Mouse (Mus musculus): ENCODE measurements around the gene Rere.
"Not testable (repeated sequence)": the region's sequence is repeated elsewhere in the genome, so short reads cannot be mapped to it uniquely, and the experiment has no call there.

The Rere gene

DNA sequence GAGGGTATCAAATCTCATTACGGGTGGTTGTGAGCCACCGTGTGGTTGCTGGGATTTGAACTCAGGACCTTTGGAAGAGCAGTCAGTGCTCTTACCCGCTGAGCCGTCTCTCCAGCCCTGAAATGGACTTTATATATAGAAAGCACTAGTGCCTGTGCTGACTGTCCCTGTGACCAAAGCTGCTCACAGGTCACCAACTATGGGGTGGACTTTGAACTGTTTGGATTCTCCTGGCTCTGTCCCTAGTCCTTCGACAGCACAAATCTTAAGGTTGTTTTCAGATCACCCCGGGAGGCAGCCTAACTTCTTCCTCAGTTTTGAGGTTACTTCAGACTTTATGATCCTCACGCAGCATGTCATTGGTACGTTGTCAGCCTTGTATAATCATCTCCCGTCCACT, 267.9 kb downstream of the Rere start:
- in situ Hi-C loops (cut with MboI), result no loop called here

DNA sequence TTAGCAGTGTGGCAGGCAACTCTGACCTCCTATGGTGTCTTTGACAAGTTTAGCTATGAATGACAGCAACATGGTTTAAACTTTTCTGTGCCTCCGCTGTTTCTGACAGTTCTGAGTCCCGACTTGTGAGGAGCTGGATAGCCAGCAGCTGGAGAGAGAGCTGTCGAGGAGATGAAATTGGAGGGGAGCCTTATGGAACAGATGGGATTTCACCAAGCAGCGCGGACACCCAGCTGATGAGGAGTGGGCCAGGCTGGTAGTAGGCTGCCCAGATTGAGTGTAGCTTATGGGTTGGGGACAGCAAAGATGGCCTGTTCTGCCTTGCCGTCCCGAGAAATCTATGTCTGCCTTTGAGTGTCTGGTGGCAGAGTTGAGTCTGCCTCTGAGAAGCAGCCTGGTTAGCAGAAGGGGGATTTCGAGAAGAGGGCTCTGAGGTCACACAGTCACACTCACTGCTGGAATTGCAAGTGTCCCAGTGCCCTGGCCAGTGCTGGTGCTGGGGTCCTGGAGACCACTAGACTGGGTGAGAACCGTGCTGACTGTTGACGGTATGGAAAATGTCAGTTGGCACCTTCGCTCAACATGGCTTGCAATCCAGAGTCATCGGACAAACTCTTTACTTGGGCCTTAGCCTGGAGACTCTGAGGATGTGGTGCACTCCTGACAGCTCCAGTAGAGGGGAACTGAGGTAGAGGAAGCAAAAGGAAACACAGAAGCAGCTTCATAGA, 268.7 kb downstream of the Rere start:
- in situ Hi-C loops (cut with MboI), result no loop called here

DNA sequence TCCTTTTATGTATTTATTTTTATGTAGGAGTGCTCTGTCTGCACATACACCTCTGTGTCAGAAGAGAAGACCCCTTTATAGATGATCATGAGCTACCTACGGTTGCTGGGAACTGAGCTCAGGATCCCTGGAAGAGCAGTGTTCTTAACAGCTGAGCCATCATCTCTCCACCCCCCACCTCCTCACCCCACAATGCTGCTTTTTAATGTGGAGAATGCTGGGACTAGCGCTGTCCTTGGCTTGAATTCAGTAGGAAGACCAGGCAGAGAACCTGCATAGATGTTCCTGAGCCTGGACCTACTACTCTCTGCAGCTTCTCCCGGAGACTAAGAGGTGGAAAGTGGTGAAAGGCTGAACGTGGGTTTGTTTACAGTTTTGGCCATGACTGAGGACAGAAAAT, 269.9 kb downstream of the Rere start:
- in situ Hi-C loops (cut with MboI), result no loop called here

DNA sequence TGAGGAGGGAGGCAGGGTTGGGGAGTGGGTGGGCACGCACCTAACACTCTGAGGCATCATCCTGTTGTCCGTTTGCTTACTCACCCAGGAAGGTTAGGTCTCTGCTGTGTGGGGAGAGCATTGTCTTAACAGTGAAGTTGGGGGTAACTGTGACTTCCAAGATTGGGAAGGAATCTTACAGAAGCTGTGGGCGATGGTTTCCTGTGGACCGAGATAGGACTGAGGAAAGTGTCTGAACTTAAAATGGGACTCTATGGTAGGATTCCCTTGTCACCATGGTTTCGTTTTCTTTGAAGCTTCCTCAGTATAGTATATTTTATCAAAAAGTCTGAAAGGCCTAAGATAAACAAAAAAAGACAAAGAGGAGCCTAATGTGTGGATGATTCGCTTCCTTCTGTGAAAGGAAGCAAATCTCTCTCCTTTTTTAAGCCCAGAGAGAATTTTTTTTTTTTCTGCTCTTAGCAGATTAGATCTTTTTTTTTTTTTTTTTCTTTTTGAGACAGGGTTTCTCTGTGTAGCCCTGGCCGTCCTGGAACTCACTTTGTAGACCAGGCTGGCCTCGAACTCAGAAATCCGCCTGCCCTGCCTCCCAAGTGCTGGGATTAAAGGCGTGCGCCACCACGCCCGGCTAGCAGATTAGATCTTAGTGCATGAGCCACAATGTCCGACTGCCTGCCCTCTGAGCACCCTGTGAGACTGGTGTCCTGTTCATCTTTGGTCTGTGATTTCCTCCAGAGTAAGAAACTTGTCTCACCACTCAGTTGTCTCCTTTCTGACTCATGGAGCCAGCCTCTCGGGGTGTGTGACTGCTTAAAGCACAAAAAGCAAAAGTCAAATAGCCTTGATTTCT, 271.5 kb downstream of the Rere start:
- in situ Hi-C loops (cut with MboI), result no loop called here

DNA sequence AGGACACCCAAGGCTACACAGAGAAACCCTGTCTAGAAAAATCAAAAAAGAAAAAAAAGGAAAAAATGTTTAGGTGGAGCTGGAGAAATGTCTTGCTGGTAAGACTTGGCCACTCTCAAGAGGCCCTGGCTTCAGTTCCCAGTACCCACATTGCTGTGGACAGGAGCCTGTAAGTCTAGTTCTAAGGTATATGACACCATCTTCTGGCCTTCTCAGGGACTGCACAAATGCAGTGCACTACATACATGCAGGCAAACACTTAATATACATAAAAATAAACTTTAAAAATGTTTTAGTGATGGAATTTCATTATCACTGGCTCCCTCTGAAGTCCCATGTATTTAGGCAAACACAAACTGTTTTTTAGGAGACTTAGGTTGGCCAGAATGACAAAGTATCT, 274.3 kb downstream of the Rere start:
- in situ Hi-C loops (cut with MboI), result no loop called here

DNA sequence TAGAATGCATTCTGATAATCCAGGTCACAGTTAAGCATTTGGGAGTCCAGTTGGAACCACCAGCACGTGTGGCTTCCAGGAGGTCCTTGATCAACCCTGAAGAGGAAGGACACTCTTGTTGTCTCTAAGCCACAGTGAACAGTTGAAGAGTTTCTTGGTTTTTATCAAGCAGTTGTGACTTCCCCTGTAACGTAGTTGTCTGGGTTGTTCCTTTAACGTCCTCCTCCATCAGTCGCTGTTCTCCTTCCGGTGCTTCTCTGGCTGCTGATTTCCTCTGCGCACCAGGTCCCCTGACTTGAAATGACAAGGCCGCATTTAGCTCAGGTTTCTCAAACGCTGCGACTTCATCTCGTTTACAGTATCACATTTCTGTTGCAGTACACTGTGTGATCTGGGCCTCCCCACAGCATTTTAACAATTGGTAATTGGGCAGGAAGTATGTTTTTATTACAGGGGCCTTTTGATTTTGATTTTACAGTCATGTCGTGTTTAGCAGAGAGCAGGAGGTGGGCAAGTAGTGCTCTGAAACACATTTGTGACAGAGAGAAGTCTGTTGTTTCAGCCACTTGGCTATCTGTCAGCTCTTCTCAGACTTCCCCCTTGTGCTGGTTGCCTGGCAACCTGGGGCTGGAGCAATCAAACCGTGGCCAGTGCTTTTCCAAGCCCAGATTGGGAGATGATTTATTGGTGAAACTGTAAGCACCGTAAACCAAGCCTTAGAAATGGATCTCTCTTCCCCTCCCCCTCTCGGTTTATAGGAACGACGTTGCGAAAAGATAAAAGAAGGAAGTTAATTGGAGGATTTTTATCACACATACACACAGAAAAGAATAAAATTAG, 275.2 kb downstream of the Rere start:
- in situ Hi-C loops (cut with MboI), result no loop called here

DNA sequence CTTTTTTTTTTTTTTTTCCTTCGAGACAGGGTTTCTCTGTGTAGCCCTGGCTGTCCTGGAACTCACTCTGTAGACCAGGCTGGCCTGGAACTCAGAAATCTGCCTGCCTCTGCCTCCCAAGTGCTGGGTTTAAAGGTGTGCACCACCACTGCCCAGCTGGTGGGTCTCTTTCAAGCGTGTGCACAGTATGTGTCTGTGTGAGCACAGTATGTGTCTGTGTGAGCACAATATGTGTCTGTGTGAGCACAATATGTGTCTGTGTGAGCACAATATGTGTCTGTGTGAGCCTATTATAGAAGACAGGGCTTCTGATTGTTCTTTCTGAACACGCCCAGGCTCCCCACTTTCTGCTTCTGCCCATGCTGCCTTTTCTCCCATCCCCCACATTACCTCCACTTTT, 275.8 kb downstream of the Rere start:
- in situ Hi-C loops (cut with MboI), result not testable (repeated sequence)

DNA sequence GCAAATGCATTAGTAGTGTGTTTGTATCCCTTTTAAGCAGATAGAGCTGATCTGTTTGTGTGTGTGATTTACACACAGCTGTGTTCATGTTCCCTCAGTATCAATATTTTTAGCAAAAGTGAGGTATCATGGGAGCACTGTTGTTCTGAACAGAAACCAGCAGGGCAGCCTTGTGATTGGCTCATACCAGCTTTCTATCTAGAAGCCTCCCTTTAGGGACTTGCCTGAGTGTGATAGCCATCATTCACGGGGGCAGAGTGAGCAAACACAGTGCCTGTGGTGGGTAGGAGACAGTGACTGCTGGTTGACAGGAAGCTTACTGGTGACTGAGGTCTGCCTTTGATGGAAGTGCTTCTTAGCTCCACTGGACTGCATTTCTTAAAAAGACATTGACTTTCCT, 276.5 kb downstream of the Rere start:
- in situ Hi-C loops (cut with MboI), result no loop called here

DNA sequence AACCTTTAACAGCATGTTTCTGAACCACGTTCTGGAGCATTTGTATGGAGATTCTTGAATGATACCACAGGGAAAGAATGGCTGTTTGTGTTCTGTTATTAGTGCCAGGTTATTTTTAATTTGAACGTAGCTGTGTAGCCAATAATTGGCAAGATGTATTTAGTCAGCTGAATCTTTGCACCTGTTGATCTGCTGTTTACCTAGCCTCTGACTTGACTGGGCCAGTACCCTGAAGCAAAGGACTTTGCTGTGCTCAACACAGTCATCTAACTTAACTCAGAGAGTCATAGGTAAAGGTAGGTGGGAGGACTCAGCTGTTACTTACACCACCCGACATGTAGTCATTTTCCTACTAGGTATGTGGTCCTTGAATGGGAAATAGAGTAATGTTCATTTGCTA, 278.1 kb downstream of the Rere start:
- in situ Hi-C loops (cut with MboI), result no loop called here

DNA sequence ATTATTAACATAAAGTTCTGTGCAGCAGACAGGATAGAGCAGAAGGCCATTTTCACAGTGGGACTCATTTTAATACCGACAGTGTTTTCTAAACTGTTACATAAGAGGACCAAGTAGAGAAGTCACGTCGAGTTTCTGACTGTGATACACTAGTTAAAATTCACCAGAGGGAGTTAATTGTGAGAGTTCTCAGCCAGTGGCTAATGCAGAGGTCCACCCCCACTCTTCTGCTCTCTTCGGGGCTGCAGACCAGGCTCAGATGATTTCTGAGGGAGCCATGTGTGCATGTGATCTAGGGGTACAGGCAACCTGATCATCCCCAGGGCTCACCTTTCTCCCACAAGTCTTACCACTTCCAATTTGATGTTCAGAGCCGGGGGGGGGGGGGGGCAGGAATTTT, 281.8 kb downstream of the Rere start:
- in situ Hi-C loops (cut with MboI), result no loop called here

DNA sequence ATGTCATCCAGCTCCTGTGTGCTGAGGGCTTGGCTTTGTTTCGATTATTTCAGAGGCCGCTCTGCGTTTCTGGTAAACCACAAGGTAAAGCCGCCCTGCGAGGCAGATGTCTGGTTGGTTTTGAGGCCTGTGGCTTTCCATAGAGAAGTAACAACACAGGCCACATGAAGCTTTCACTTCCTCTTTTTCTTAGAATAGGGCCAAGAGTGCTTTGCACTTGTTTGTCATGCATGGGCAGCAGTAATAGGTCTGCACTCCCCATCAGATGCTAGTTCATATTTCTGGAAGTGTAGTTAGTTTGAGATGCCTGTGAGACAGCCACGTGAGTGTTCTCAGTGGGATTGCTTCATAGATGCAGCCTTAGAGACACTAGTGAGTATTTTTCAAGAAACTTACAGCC, 284.7 kb downstream of the Rere start:
- in situ Hi-C loops (cut with MboI), result no loop called here

DNA sequence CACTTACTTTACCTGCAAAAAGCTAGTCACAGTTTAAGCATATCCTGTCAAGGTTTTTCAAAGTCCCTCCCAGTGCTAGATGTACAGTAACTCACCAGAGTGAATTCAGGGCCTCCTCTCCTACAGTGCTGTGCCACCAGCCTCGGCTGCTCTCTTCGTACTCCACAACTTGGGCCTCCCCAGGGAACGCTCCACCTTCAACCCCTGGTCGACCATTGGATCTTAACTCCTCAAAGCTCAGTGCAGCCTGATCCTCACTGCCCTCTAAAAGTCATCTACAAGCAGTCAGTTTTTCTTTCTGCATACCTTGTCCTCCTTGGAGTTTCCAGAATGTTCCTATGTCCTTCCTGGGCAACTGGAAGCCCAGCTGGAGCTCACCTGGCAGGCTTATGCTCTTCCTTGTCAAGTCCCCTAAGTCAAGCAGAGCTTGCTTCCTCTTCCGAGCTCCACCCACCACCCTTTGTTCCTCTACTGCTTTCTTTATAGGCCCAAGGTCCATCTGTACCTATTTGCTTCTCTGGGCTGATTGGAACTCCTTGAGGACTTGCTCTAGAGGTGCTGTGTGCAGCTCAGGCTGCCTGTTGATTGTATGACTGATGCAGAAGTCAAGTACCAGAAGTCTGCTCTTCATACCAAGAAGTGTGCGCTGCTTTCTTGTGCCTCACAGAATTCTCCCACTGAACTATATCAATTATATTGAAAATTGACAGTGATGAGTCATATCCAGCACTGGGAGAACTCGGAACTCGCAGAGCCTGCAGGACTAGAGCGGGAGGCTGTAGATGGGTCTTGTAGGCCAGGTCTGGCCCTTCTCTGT, 287.1 kb downstream of the Rere start:
- in situ Hi-C loops (cut with MboI), result no loop called here

DNA sequence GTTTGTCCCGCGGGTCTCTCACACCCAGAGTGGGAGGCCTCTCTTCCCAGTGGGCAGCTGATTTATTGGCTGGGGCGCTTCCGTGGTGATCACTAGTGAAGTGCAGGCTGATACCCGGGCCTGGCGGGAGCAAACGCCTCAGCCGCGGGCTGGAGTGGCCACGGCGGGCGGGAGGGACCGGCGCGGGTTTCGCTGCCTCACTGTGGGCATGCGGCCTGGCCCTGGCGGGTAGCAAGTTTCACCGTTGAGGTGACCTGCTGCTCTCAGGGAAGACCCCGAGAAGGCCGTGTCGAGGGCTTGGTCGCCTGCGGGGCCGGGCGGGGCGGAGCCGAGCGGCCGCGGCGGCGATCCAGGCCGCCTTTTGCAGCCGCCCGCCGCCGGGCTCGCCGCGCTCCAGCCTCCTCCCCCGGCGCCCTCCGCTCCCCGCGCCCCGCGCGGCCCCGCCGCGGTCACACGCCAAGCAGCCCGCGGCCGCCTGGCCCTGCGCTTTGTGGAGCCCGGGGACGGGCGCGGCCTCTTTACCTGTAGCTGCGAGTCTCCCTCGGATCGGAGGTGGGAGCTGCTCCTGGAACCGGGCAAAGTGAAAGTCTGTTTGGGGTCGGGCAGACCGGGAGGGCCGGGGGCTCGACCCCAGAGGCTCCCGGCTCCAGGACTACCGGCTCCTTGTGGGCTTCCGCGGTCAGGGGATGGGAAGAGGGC, 287.8 kb downstream of the Rere start:
- in situ Hi-C loops (cut with MboI), result no loop called here

DNA sequence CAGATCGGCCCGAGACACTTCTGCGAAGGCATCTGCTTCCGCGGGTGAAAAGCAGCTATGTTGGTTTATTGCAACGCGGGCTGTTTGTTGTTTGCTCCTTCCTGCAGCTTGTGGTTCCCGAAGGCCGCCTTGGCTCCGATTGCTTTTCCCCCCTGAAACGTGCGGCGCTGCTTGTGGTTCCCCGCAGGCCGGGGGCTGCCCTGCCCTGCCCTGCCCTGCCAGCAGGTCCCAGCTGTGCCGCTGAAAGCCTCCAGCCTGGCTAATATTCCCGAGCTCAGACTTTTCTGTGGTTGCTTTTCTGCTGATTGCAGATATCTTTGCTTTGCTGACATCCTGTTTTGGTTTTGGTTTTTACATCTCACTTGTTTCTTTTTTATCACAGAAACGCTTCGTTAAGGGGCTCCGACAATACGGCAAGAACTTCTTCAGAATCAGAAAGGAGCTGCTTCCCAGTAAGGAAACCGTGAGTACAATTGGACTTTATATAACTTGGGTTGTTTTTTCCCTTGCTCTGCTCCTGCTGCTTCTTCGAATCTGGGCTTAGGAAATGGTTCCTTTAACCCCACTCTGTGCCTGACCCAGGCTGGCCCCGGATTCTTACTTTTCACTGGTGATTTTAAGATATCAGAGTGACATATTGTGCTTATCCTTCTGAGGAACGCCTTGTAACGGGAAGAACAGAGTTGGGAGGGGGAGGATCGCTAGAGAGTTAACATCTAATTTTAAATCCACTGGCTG, 288.6 kb downstream of the Rere start:
- in situ Hi-C loops (cut with MboI), result no loop called here

DNA sequence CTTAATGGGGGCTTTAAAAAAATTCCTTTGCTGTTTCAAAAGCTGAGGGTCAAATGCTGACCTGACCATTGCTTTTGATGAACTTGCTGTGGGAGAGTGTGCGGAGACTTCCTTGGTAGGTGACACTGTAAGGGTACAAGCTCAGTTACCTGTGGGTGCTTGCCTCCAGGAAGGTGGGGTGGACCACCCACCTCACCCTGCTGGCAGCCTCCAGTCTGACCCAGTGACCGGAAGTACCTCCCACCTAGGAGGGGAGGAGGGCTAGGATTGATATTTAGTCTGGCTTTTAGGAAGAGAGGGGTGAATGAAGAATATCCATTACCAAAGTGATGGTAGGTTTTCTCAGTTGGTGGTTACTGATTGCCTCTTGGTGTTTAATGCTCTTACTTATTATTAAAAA, 289.3 kb downstream of the Rere start:
- in situ Hi-C loops (cut with MboI), result no loop called here

DNA sequence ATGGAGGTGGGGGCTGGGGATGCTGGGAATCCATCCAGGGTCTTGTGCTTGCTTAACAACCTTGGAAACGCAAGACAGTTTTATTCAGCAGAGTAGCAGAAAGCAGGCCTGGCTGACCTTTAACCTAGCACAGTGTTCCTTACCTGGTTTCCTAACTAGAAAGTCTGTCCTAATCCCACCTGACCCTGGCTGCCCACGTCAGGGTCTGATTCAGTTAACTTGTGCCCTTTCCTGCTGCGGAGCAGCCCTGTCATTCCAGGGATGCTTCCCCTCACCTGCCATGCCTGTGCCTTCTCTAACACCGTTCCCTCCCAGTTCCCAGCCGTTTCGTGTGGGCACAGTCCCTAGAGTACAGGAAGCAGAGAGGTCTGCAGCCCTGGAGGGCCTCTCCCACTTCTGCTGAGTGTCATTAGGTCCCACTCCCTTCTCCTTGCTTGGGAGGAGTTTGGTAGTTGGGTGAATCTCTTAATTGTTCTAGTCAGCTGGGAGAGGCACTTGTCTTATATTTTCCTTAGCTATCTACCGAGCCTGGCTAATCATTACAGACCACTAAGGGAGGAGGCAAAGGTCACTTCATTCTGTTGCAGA, 290.8 kb downstream of the Rere start:
- in situ Hi-C loops (cut with MboI), result no loop called here

DNA sequence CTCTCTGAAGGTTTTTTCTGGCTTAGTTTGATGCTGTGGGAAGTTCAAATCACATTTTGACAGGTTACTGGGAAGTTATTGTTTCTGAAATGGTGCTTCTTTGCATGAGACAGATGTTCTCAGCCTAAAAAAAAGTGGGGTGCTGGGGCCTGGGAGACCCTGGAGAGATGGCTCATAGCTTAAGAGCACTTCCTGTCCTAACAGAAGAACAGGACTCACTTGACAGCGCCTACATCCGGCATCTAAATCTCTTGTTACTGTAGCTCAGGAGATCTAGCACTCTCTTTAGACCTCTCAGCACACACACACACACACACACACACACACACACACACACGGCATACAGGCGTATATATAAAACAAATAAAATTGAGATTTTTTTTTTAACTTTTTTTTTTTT, 291.5 kb downstream of the Rere start:
- in situ Hi-C loops (cut with MboI), result no loop called here

DNA sequence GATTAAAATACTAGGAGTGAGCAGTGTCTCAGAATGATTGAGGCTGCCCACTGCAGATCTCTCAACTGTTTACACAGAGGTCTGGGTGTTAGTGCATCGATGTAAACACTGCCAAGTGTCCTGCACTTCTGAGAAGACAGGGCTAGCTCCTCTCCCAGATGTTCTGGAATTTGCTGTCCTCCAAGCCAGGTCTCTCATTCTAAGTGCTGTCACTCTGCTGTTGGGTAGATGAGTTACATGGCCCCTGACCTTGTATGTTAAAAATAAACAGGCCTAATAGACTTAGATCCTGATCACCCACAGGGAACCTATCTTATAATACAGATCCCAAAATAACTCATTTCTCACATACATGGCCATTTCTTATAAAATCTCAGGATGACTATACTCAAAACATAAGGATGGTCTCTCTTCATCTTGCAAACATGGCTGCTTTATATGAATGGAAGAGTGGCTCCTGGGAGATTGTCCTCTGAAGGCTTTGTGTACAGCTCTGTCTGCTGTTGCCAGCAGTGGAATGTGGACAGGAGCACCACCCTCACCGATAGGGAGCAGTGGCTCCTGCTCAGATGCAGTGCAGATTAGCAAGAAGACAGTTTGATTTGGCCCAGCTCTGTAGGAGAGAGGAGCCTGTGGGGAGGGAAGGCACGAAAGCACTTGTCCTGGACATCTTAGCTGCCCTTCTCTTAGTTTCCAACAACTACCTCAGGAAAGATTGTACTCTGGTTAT, 294.1 kb downstream of the Rere start:
- in situ Hi-C loops (cut with MboI), result no loop called here

DNA sequence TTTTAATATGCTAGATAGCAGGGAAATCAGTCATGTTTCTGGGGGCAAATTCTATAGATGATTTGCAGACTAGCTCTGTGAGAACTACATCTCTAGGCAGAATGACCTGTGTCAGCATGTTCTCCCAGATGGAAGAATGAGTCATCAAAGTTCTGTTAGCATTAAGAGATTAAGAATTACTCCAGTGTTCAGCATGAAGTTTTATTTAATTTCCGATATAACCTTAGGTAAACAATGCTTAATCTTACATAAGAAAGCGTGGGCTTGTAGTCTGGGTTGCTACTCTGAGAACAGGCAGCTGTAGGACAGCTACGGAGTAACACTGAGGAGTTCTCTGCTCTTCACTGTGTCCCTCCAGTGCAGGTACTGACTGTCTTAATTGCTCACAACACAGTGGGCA, 294.9 kb downstream of the Rere start:
- in situ Hi-C loops (cut with MboI), result no loop called here
